Mouse (Mus musculus): ENCODE results near the gene Selplg. TPM values are rescaled to one million over a fixed set of nuclear protein-coding genes. Genes with fewer than 3 reads are reported as not detected.
"Not testable (repeated sequence)": the region's sequence is repeated elsewhere in the genome, so short reads cannot be mapped to it uniquely, and the experiment has no call there.

Gene Selplg
- polyA plus RNA-seq, 1 experiment = 96.6 TPM

- no peak overlapping the region for H3K4me3 ChIP-seq (replicated peaks; ENCODE audit: extremely low read depth, low read depth, low read length)
- no peak for TF ChIP-seq CTCF (IDR thresholded peaks at IDR 0.05; ENCODE audit: insufficient read depth, low read length)
- TF ChIP-seq POLR2A (IDR thresholded peaks at IDR 0.05; ENCODE audit: borderline replicate concordance, extremely low read depth, low read depth, low read length) = no peak
- no peaks in the 10 kb centered on the region for H3K4me1 ChIP-seq (ENCODE audit: control insufficient read depth, insufficient read depth, low read length)
- DNase-seq = no peak
- 48% methylated on average over 11 of the region's 11 CpGs for whole genome bisulfite sequencing
These were observed 17.4 kb downstream of the Selplg start for GRCm38 (mm10) chr5:113815041-113815389.

GRCm38 (mm10) chr5:113814111-113815040 is 18.1 kb downstream of the Selplg start:
- H3K4me3 ChIP-seq (replicated peaks; ENCODE audit: extremely low read depth, low read depth, low read length) = no peak overlapping the region
- WGBS = 29% methylated on average over 27 of the region's 27 CpGs
- TF ChIP-seq CTCF (IDR thresholded peaks at IDR 0.05; ENCODE audit: insufficient read depth, low read length) (no peak), POLR2A (IDR thresholded peaks at IDR 0.05; ENCODE audit: borderline replicate concordance, extremely low read depth, low read depth, low read length) (no peak)
- DNase-seq = no peak
- H3K4me1 ChIP-seq (ENCODE audit: control insufficient read depth, insufficient read depth, low read length) = no peaks in the 10 kb centered on the region

DNA sequence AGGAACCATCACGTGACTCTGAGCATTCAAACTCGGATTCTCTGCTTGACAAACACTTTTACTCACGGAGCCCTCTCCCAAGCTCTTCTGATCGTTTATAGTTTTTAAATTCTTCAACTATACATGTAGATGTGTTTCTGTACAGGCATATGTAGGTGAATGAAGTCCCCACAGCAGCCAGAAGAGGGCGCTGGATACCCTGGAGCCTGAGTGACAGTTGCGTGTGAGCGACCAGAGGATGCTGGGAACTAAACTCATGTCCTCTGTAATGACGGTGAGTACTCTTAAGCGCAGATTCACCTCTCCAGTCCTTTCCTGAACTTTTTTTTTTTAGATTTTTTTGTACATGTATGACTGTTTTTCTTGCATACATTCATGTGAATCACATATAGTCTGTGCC is 18.8 kb downstream of the Selplg start:
- Histone ChIP-seq H3K4me1 (ENCODE audit: control insufficient read depth, insufficient read depth, low read length) (no peaks in the 10 kb centered on the region), H3K4me3 (replicated peaks; ENCODE audit: extremely low read depth, low read depth, low read length) (no peak overlapping the region)
- WGBS = 20% methylated on average over 9 of the region's 9 CpGs
- TF ChIP-seq CTCF (IDR thresholded peaks at IDR 0.05; ENCODE audit: insufficient read depth, low read length) = peak; percentile 27
- no peak for TF ChIP-seq POLR2A (IDR thresholded peaks at IDR 0.05; ENCODE audit: borderline replicate concordance, extremely low read depth, low read depth, low read length)
- no peak for DNase-seq

GRCm38 (mm10) chr5:113812638-113813037 is 19.8 kb downstream of the Selplg start:
- Histone ChIP-seq H3K4me1 (ENCODE audit: control insufficient read depth, insufficient read depth, low read length) (no peaks in the 10 kb centered on the region; the same call in 1 of the 2 replicates), H3K4me3 (replicated peaks; ENCODE audit: extremely low read depth, low read depth, low read length) (no peak overlapping the region)
- no peak for TF ChIP-seq POLR2A (IDR thresholded peaks at IDR 0.05; ENCODE audit: borderline replicate concordance, extremely low read depth, low read depth, low read length)
- TF ChIP-seq CTCF (IDR thresholded peaks at IDR 0.05; ENCODE audit: insufficient read depth, low read length) = no peak
- WGBS = 80% methylated on average over 2 of the region's 2 CpGs
- no peak for DNase-seq

GRCm38 (mm10) chr5:113811824-113812420 is 20.5 kb downstream of the Selplg start:
- 17% methylated on average over 11 of the region's 12 CpGs for whole genome bisulfite sequencing
- DNase-seq; H3K4me3 ChIP-seq (replicated peaks; ENCODE audit: extremely low read depth, low read depth, low read length); H3K4me1 ChIP-seq (ENCODE audit: control insufficient read depth, insufficient read depth, low read length): not testable (repeated sequence)
- TF ChIP-seq CTCF (IDR thresholded peaks at IDR 0.05; ENCODE audit: insufficient read depth, low read length) = peak; percentile 3; the same call in 1 of the 2 replicates

DNA sequence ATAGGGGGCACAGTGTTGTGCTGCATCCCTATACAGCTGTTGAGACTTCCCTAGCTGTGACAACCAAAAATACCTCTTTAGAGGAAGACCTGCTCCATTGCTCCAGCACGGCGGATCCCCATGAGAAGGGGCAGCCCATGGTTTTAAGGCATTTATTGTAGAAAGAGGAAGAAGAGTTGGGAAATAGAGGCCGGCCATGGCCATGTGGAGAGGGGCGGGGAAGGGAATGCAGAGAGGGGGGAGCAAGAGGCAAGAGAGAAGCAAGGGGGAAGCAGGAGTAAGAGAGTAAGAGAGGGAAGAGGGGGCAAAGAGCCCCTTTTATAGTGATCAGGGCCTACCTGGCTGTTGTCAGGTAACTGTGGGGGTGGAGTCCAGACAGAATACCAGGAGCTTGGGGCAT is 22.3 kb downstream of the Selplg start:
- 82% methylated on average over 4 of the region's 4 CpGs for WGBS
- TF ChIP-seq CTCF (IDR thresholded peaks at IDR 0.05; ENCODE audit: insufficient read depth, low read length) (no peak), POLR2A (IDR thresholded peaks at IDR 0.05; ENCODE audit: borderline replicate concordance, extremely low read depth, low read depth, low read length) (no peak)
- H3K4me3 ChIP-seq (replicated peaks; ENCODE audit: extremely low read depth, low read depth, low read length) = no peak overlapping the region
- no peaks in the 10 kb centered on the region; the same call in 1 of the 2 replicates for H3K4me1 ChIP-seq (ENCODE audit: control insufficient read depth, insufficient read depth, low read length)
- no peak for DNase-seq

DNA sequence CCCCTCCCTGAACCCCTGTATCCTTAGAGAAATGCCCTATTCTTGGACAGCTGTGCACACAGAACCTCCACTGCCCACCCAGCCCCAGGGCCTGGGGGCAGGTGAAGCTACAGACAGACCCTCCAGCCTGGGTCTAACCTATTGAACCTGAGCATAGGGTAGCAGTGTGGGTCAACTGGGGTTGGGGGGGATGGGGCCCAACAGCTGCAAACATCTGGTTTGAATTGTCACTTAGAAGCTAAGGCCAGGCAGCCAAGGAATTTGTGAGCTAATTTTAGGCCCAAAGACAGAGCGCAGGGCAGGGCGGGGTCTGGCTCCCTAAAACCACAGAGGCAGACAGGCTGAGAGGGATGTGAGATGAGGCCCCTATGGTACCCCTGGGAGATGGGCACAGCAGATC is 24.3 kb downstream of the Selplg start:
- no peak for DNase-seq
- TF ChIP-seq POLR2A (IDR thresholded peaks at IDR 0.05; ENCODE audit: borderline replicate concordance, extremely low read depth, low read depth, low read length) = no peak
- no peak for TF ChIP-seq CTCF (IDR thresholded peaks at IDR 0.05; ENCODE audit: insufficient read depth, low read length)
- H3K4me3 ChIP-seq (replicated peaks; ENCODE audit: extremely low read depth, low read depth, low read length) = no peak overlapping the region
- no peaks in the 10 kb centered on the region; the same call in 1 of the 2 replicates for H3K4me1 ChIP-seq (ENCODE audit: control insufficient read depth, insufficient read depth, low read length)
- 65% methylated on average over 2 of the region's 2 CpGs for WGBS

DNA sequence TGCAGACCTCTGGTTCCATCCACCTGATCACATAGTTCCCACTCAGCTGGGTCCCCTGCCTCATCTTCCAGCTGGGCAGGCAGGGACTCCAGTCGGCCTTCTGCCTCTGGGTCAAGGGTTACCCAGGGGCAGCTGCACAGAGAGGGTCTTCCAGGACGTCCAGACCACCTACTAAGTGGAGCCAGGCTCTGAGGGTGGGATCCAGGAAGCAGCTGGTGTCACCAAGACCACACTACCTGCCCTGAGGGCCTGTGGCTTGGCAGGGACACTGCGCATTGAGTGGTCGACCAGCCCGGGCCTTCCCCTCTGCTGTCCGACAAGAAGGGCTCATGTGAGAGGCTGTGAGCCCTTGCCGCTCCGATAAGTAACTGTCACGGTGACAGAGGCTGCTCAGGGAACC is 24.7 kb downstream of the Selplg start:
- DNase-seq = no peak
- TF ChIP-seq POLR2A (IDR thresholded peaks at IDR 0.05; ENCODE audit: borderline replicate concordance, extremely low read depth, low read depth, low read length) (no peak), CTCF (IDR thresholded peaks at IDR 0.05; ENCODE audit: insufficient read depth, low read length) (no peak)
- WGBS = 60% methylated on average over 9 of the region's 9 CpGs
- Histone ChIP-seq H3K4me3 (replicated peaks; ENCODE audit: extremely low read depth, low read depth, low read length) (no peak overlapping the region), H3K4me1 (ENCODE audit: control insufficient read depth, insufficient read depth, low read length) (no peaks in the 10 kb centered on the region; the same call in 1 of the 2 replicates)

- TF ChIP-seq CTCF (IDR thresholded peaks at IDR 0.05; ENCODE audit: insufficient read depth, low read length) (no peak), POLR2A (IDR thresholded peaks at IDR 0.05; ENCODE audit: borderline replicate concordance, extremely low read depth, low read depth, low read length) (no peak)
- Histone ChIP-seq H3K4me3 (replicated peaks; ENCODE audit: extremely low read depth, low read depth, low read length) (no peak overlapping the region), H3K4me1 (ENCODE audit: control insufficient read depth, insufficient read depth, low read length) (no peaks in the 10 kb centered on the region; the same call in 1 of the 2 replicates)
- 13% methylated on average over 10 of the region's 10 CpGs for WGBS
- no peak for DNase-seq
These were observed 26.0 kb downstream of the Selplg start for GRCm38 (mm10) chr5:113806414-113806813.

Measured in lung, adult 2 months (tissue).